In genomic region chr13:107100116-107100515, GRCm38 (mm10) we compare ENCODE assay signal across 9 mouse cellular contexts.
DNase-seq lines count a peak whose midpoint lies in the region; ATAC-seq and TF ChIP-seq lines count a peak whose summit lies in the region.
"Had no signal": no experiment of that assay in that cellular context is flagged by ENCODE, and none has a peak within 500 bp of the region (broad histone marks: within the 10 kb centered on the region; RNA-seq: fewer than 3 reads in every experiment).

No protein-coding gene starts in this region.

- H3K4me3 ChIP-seq in forebrain, postnatal 0 days (ENCODE audit: low read depth, low read length), result no peak overlapping the region
- no peak overlapping the region for H3K4me3 ChIP-seq in forebrain, embryonic 10.5 days
- no peak overlapping the region for H3K4me3 ChIP-seq in lung, postnatal 0 days (ENCODE audit: low read depth, low read length)
- H3K4me3 ChIP-seq: lung, embryonic 15.5 days had no signal

- no peak overlapping the region for H3K9ac ChIP-seq in forebrain, postnatal 0 days
- H3K9ac ChIP-seq in lung, postnatal 0 days (replicated peaks; ENCODE audit: low read depth), result no peak overlapping the region
- H3K9ac ChIP-seq: lung, embryonic 15.5 days had no signal

- H3K4me2 ChIP-seq in forebrain, postnatal 0 days (ENCODE audit: low read depth), result no peak overlapping the region
- no peak overlapping the region for H3K4me2 ChIP-seq in lung, postnatal 0 days (replicated peaks; ENCODE audit: low read depth, low read length)
- H3K4me2 ChIP-seq: lung, embryonic 15.5 days had no signal

- H3K27ac ChIP-seq in forebrain, postnatal 0 days (ENCODE audit: low read depth, low read length), result no peak overlapping the region
- H3K27ac ChIP-seq in forebrain, embryonic 10.5 days, result no peak overlapping the region
- H3K27ac ChIP-seq in lung, postnatal 0 days (ENCODE audit: low read length), result no peak overlapping the region
- H3K27ac ChIP-seq: lung, embryonic 15.5 days had no signal

- 67% methylated on average over 3 of the region's 3 CpGs for WGBS in forebrain, postnatal 0 days
- 69% methylated on average over 3 of the region's 3 CpGs for whole genome bisulfite sequencing in forebrain, embryonic 10.5 days
- WGBS in lung, postnatal 0 days, result 72% methylated on average over 3 of the region's 3 CpGs

- H3K9me3 ChIP-seq in forebrain, postnatal 0 days (ENCODE audit: low read length), result no peaks in the 10 kb centered on the region
- no peaks in the 10 kb centered on the region for H3K9me3 ChIP-seq in forebrain, embryonic 10.5 days
- H3K9me3 ChIP-seq in lung, postnatal 0 days (ENCODE audit: low read length), result no peaks in the 10 kb centered on the region
- H3K9me3 ChIP-seq: lung, embryonic 15.5 days had no signal

- no peak for ATAC-seq in forebrain, postnatal 0 days
- ATAC-seq in lung, postnatal 0 days, result no peak

- DNase-seq in forebrain, postnatal 0 days, result peak; percentile 18
- no peak for DNase-seq in forebrain, embryonic 10.5 days (ENCODE audit: extremely low spot score, low spot score)
- DNase-seq in lung, postnatal 0 days (ENCODE audit: low spot score), result peak; percentile 33
- DNase-seq in lung, adult 18-20 months, result no peak
- peak; percentile 64 for DNase-seq in c-Kit-positive CD71-positive TER-119-positive erythroid progenitor cells, embryonic 14.5 days (ENCODE audit: low spot score)
- DNase-seq in retina, postnatal 7 days (ENCODE audit: low read depth, low spot score), result peak; percentile 5
- no peak for DNase-seq in thymus, postnatal 4 days
- no peak for DNase-seq in urinary bladder, postnatal 14 days (ENCODE audit: low spot score)

- peaks cover 5% of the 10 kb centered on the region; the same call in 1 of the 2 replicates for H3K4me1 ChIP-seq in forebrain, postnatal 0 days (ENCODE audit: insufficient read depth)
- peaks cover 11% of the 10 kb centered on the region for H3K4me1 ChIP-seq in forebrain, embryonic 10.5 days
- H3K4me1 ChIP-seq in lung, postnatal 0 days (ENCODE audit: insufficient read depth, low read depth, low read length), result no peaks in the 10 kb centered on the region
- H3K4me1 ChIP-seq: lung, embryonic 15.5 days had no signal

- TF ChIP-seq EP300 in lung, postnatal 0 days (IDR thresholded peaks at IDR 0.05), result no peak

- no peaks in the 10 kb centered on the region for H3K27me3 ChIP-seq in forebrain, postnatal 0 days (ENCODE audit: insufficient read depth, low read length)
- H3K27me3 ChIP-seq in forebrain, embryonic 10.5 days (ENCODE audit: poor library complexity, severe bottlenecking), result no peaks in the 10 kb centered on the region
- H3K27me3 ChIP-seq in lung, postnatal 0 days (replicated peaks; ENCODE audit: insufficient read depth, low read length), result no peaks in the 10 kb centered on the region
- H3K27me3 ChIP-seq: lung, embryonic 15.5 days had no signal

- TF ChIP-seq CTCF in forebrain, postnatal 0 days (IDR thresholded peaks at IDR 0.05; ENCODE audit: low read depth), result peak; percentile 62
- peak; percentile 64 for TF ChIP-seq CTCF in lung, postnatal 0 days (IDR thresholded peaks at IDR 0.05)

- H3K36me3 ChIP-seq in forebrain, postnatal 0 days (ENCODE audit: insufficient read depth), result no peaks in the 10 kb centered on the region
- no peaks in the 10 kb centered on the region for H3K36me3 ChIP-seq in forebrain, embryonic 10.5 days (replicated peaks)
- H3K36me3 ChIP-seq in lung, postnatal 0 days (ENCODE audit: insufficient read depth, low read length), result no peaks in the 10 kb centered on the region
- H3K36me3 ChIP-seq: lung, embryonic 15.5 days had no signal

Comparison
In these comparisons a context has a peak if more than half of its experiments do, and no peak if none do; other contexts are left out.
1. DNase-seq: peak in forebrain, postnatal 0 days (single experiment), lung, postnatal 0 days (single experiment), c-Kit-positive CD71-positive TER-119-positive erythroid progenitor cells, embryonic 14.5 days (single experiment) and retina, postnatal 7 days (single experiment); none in forebrain, embryonic 10.5 days (single experiment), lung, adult 18-20 months (0 of 2), thymus, postnatal 4 days (single experiment) and urinary bladder, postnatal 14 days (single experiment).